Comparison of ENCODE assay signal across 27 mouse cellular contexts in the genomic region with DNA sequence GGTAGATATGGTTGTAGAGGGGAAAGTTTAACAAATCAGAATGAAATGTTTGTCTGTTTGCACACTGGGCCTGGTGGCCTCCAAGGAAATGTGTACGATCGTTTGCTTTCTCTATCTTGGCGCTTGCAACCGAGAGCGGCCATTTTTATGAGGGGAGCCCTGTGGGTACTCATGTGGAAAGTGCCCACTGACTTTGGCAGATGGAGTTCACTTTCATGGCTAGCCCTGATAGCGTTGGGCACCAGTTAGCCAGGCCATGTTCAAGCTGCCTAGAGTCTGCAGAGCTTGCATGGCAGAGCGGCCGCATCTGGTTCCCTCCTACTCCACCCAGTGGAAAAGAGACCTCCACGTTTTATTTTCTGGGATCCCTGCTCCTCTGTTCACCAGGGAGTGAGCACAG. TPM values are rescaled to one million over a fixed set of nuclear protein-coding genes. Genes with fewer than 3 reads are reported as not detected.
A peak's percentile ranks its signal among the peaks of the same experiment; 100 is the strongest.
DNase-seq lines count a peak whose midpoint lies in the region; TF ChIP-seq lines count a peak whose summit lies in the region.
"Had no signal": no experiment of that assay in that cellular context is flagged by ENCODE, and none has a peak within 500 bp of the region (broad histone marks: within the 10 kb centered on the region; RNA-seq: fewer than 3 reads in every experiment).

No protein-coding gene starts in this region.

- no peaks in the 10 kb centered on the region for H3K36me3 ChIP-seq in kidney, adult 2 months (ENCODE audit: control insufficient read depth, insufficient read depth, low read length)
- H3K36me3 ChIP-seq: forebrain, embryonic 15.5 days; G1E had no signal

- H3K27me3 ChIP-seq in kidney, adult 2 months (replicated peaks; ENCODE audit: control insufficient read depth, insufficient read depth, low read length): no peaks in the 10 kb centered on the region
- H3K27me3 ChIP-seq: embryonic facial prominence, embryonic 12.5 days; forebrain, embryonic 13.5 days; forebrain, embryonic 15.5 days; Patski had no signal

- peak; percentile 57 to 65 for DNase-seq in cerebellum, postnatal 10 days
- no peak for DNase-seq in cerebellum, adult 8-10 months
- DNase-seq in kidney, adult 2 months: no peak
- no peak for DNase-seq in kidney, postnatal 14 days
- peak; percentile 17 for DNase-seq in left cerebral cortex, postnatal 4 days
- DNase-seq in left cerebral cortex, postnatal 25 days (ENCODE audit: low spot score in 2 of 2): no peak
- DNase-seq: adrenal gland, adult 8-10 months; adrenal gland, postnatal 14 days; adrenal gland, postnatal 36 days; B cell, adult 2 months; cerebellum, adult 11-12 months; cerebellum, adult 2 months; cerebellum, adult 9-11 months; forebrain, postnatal 0 days had no signal

- peak overlapping the region; percentile 12; the same call in 1 of the 2 replicates for H3K27ac ChIP-seq in kidney, adult 2 months (ENCODE audit: insufficient read depth, low read depth, low read length)
- H3K27ac ChIP-seq: embryonic facial prominence, embryonic 10.5 days; embryonic facial prominence, embryonic 12.5 days; forebrain, embryonic 13.5 days; forebrain, embryonic 15.5 days had no signal

- H3K4me3 ChIP-seq in kidney, adult 2 months (ENCODE audit: insufficient read depth, low read depth, low read length): no peak overlapping the region
- H3K4me3 ChIP-seq: embryonic facial prominence, embryonic 10.5 days; embryonic facial prominence, embryonic 12.5 days; forebrain, embryonic 13.5 days; forebrain, embryonic 15.5 days had no signal

- no peak for TF ChIP-seq CTCF in kidney, adult 2 months (conservative IDR thresholded peaks at IDR 0.05; ENCODE audit: insufficient read depth, insufficient read length, low read depth, low read length)

- intact Hi-C loops in left cerebral cortex, postnatal 4 days (cut with DNase I): no loop called here
- intact Hi-C loops in left cerebral cortex, postnatal 25 days (cut with DNase I): loop anchor here (5.0 to 10.0 kb wide), 3 partner anchors 86 to 284 kb away; a partner anchor contains a TSS

- no peaks in the 10 kb centered on the region for H3K4me1 ChIP-seq in kidney, adult 2 months (ENCODE audit: control insufficient read depth, insufficient read depth, low read length)
- H3K4me1 ChIP-seq: embryonic facial prominence, embryonic 10.5 days; embryonic facial prominence, embryonic 12.5 days; forebrain, embryonic 13.5 days; forebrain, embryonic 15.5 days had no signal

- 74% methylated on average over 9 of the region's 9 CpGs for WGBS in kidney, adult 2 months

- TF ChIP-seq POLR2A in kidney, adult 2 months (IDR thresholded peaks at IDR 0.05; ENCODE audit: low read depth, low read length): no peak

RNA-seq across cellular contexts. Expression of a gene that starts 10.9 kb away (rescaled TPM):
- not detected in 2 replicates for polyA plus RNA-seq in kidney, adult 2 months (2012; rRNA removed)
- not detected for total RNA-seq in left cerebral cortex, postnatal 4 days (2021)
- not detected for total RNA-seq in left cerebral cortex, postnatal 25 days (2021)
- total RNA-seq: adrenal gland, adult 18-20 months; adrenal gland, adult 8-10 months; adrenal gland, postnatal 14 days; adrenal gland, postnatal 36 days; CH12.LX; forebrain, postnatal 0 days; G1E had no signal
- polyA plus RNA-seq: activated CD4-positive, CD25-positive, alpha-beta regulatory T cell, adult 4 months; CD4-positive, CD25-positive, alpha-beta regulatory T cell, adult 4 months; embryonic facial prominence, embryonic 10.5 days; embryonic facial prominence, embryonic 12.5 days; embryonic facial prominence, embryonic 14.5 days; forebrain, embryonic 11.5 days; forebrain, embryonic 13.5 days; forebrain, embryonic 15.5 days; forebrain, postnatal 0 days; G1E; Patski had no signal

RNA-seq across cellular contexts. Expression of a gene that starts 20.3 kb away (rescaled TPM):
- not detected in 2 replicates for polyA plus RNA-seq in kidney, adult 2 months (2012; rRNA removed)
- total RNA-seq in left cerebral cortex, postnatal 4 days (2021): not detected
- not detected for total RNA-seq in left cerebral cortex, postnatal 25 days (2021)
- total RNA-seq: adrenal gland, adult 18-20 months; adrenal gland, adult 8-10 months; adrenal gland, postnatal 14 days; adrenal gland, postnatal 36 days; CH12.LX; forebrain, postnatal 0 days; G1E had no signal
- polyA plus RNA-seq: activated CD4-positive, CD25-positive, alpha-beta regulatory T cell, adult 4 months; CD4-positive, CD25-positive, alpha-beta regulatory T cell, adult 4 months; cerebellum, adult 2 months; cortical plate, adult 2 months; embryonic facial prominence, embryonic 10.5 days; embryonic facial prominence, embryonic 12.5 days; embryonic facial prominence, embryonic 14.5 days; forebrain, embryonic 11.5 days; forebrain, embryonic 13.5 days; forebrain, embryonic 15.5 days; forebrain, postnatal 0 days; G1E; Patski had no signal

RNA-seq across cellular contexts. Expression of a gene that starts 31.4 kb away (rescaled TPM):
- polyA plus RNA-seq in kidney, adult 2 months (2012; rRNA removed): not detected in 2 replicates
- total RNA-seq in left cerebral cortex, postnatal 4 days (2021): not detected
- not detected for total RNA-seq in left cerebral cortex, postnatal 25 days (2021)
- total RNA-seq: adrenal gland, adult 18-20 months; adrenal gland, adult 8-10 months; adrenal gland, postnatal 14 days; adrenal gland, postnatal 36 days; CH12.LX; forebrain, postnatal 0 days; G1E had no signal
- polyA plus RNA-seq: activated CD4-positive, CD25-positive, alpha-beta regulatory T cell, adult 4 months; CD4-positive, CD25-positive, alpha-beta regulatory T cell, adult 4 months; cerebellum, adult 2 months; cortical plate, adult 2 months; embryonic facial prominence, embryonic 10.5 days; embryonic facial prominence, embryonic 12.5 days; embryonic facial prominence, embryonic 14.5 days; forebrain, embryonic 11.5 days; forebrain, embryonic 13.5 days; forebrain, embryonic 15.5 days; forebrain, postnatal 0 days; G1E; Patski had no signal

RNA-seq across cellular contexts. Expression of a gene that starts 43.1 kb away (rescaled TPM):
- not detected in 2 replicates for polyA plus RNA-seq in kidney, adult 2 months (2012; rRNA removed)
- total RNA-seq in left cerebral cortex, postnatal 4 days (2021): not detected
- not detected for total RNA-seq in left cerebral cortex, postnatal 25 days (2021)
- total RNA-seq: adrenal gland, adult 18-20 months; adrenal gland, adult 8-10 months; adrenal gland, postnatal 14 days; adrenal gland, postnatal 36 days; CH12.LX; forebrain, postnatal 0 days; G1E had no signal
- polyA plus RNA-seq: activated CD4-positive, CD25-positive, alpha-beta regulatory T cell, adult 4 months; CD4-positive, CD25-positive, alpha-beta regulatory T cell, adult 4 months; cerebellum, adult 2 months; cortical plate, adult 2 months; embryonic facial prominence, embryonic 10.5 days; embryonic facial prominence, embryonic 12.5 days; embryonic facial prominence, embryonic 14.5 days; forebrain, embryonic 11.5 days; forebrain, embryonic 13.5 days; forebrain, embryonic 15.5 days; forebrain, postnatal 0 days; G1E; Patski had no signal

RNA-seq across cellular contexts. Expression of a gene that starts 54.8 kb away (rescaled TPM):
- polyA plus RNA-seq in kidney, adult 2 months (2012; rRNA removed): 0.08 TPM in 1 of 2 replicates, not detected in the other
- total RNA-seq in left cerebral cortex, postnatal 4 days (2021): not detected
- not detected for total RNA-seq in left cerebral cortex, postnatal 25 days (2021)
- total RNA-seq: adrenal gland, adult 18-20 months; adrenal gland, adult 8-10 months; adrenal gland, postnatal 14 days; adrenal gland, postnatal 36 days; CH12.LX; forebrain, postnatal 0 days; G1E had no signal
- polyA plus RNA-seq: activated CD4-positive, CD25-positive, alpha-beta regulatory T cell, adult 4 months; CD4-positive, CD25-positive, alpha-beta regulatory T cell, adult 4 months; cerebellum, adult 2 months; cortical plate, adult 2 months; embryonic facial prominence, embryonic 10.5 days; embryonic facial prominence, embryonic 12.5 days; embryonic facial prominence, embryonic 14.5 days; forebrain, embryonic 11.5 days; forebrain, embryonic 13.5 days; forebrain, embryonic 15.5 days; forebrain, postnatal 0 days; G1E; Patski had no signal

Comparison
In these comparisons a context has a peak if more than half of its experiments do, and no peak if none do; other contexts are left out.
1. DNase-seq: peak in cerebellum, postnatal 10 days (2 of 2) and left cerebral cortex, postnatal 4 days (single experiment); none in cerebellum, adult 8-10 months (single experiment), kidney, adult 2 months (single experiment), kidney, postnatal 14 days (single experiment) and left cerebral cortex, postnatal 25 days (0 of 2).